8 mouse cellular contexts compared by ENCODE assay signal in the genomic region with DNA sequence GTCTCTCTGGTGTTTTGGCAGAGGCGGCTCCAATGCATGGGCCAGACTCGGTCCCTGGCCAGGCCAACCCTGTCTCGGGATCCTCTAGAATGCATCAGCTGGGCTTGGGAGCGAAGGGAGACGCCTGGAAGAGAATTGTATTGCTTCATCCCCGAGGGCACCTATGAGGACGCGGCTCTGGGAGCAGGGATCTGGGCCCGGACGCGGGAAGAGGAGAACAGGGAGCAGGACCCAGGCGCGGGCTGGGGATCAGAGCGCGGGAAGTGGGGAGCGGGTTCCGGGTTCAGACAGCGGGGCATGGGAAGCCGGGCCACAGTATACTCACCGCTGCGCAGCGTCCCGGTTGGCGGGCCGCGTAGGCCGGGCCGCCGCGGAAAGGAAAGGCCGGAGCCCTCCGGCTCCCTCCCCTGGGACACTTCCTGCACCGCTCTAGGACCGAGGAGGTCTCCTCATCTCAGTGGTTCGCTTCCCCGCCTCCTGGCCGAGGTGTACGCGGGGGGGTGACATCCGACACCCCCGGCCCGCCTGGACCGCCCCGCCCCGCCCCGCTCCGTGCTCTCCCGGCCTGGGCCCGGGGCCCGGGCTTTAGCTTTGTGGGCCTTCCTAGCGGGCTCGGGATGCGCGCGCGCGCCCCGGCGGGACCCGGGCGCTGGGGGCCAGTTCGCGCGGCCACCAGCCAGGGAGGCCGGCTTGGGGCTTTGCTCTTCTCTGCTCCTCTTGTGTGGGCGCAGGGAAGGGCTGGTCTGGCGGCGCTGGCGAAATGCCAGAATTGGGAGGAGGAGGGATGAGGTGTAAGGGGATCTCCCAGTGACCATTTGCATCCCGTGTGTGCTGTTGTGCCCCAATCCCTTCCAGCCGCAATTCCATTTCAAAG. TPM values are rescaled to one million over a fixed set of nuclear protein-coding genes. Genes with fewer than 3 reads are reported as not detected.
DNase-seq lines count a peak whose midpoint lies in the region; ATAC-seq lines count a peak whose summit lies in the region.

No protein-coding gene starts in this region.

- peak overlapping the region; percentile 80 for H3K4me3 ChIP-seq in hindbrain, embryonic 12.5 days

- peak; percentile 91 for ATAC-seq in hindbrain, embryonic 12.5 days (ENCODE audit: low FRiP score)

- H3K4me2 ChIP-seq in hindbrain, embryonic 12.5 days (replicated peaks): peak overlapping the region; percentile 92

- peak; percentile 97 for DNase-seq in NIH3T3 (ENCODE audit: low read depth)
- peak; percentile 88 for DNase-seq in cerebellum, adult 9-11 months
- peak; percentile 71 to 74 for DNase-seq in frontal cortex, postnatal 10 days (ENCODE audit: low spot score in 2 of 2)
- peak; percentile 60 to 62 for DNase-seq in layer of hippocampus, postnatal 25 days (ENCODE audit: extremely low spot score in 1 of 2, low spot score in 1 of 2)
- DNase-seq in lung, postnatal 25 days (ENCODE audit: low spot score): peak; percentile 91
- peak; percentile 90 for DNase-seq in retina, embryonic 14.5 days (ENCODE audit: low spot score)
- DNase-seq in thymus, postnatal 36 days: peak; percentile 74 to 79

- peak overlapping the region; percentile 93 for H3K27ac ChIP-seq in hindbrain, embryonic 12.5 days

- WGBS in hindbrain, embryonic 12.5 days: under 1% methylated on average over 68 of the region's 71 CpGs

- H3K9ac ChIP-seq in hindbrain, embryonic 12.5 days: peak overlapping the region; percentile 91

- peaks cover 23% of the 10 kb centered on the region for H3K4me1 ChIP-seq in hindbrain, embryonic 12.5 days

- no peaks in the 10 kb centered on the region for H3K9me3 ChIP-seq in hindbrain, embryonic 12.5 days (replicated peaks)

- no peaks in the 10 kb centered on the region for H3K27me3 ChIP-seq in hindbrain, embryonic 12.5 days

- H3K36me3 ChIP-seq in hindbrain, embryonic 12.5 days: peaks cover 32% of the 10 kb centered on the region

RNA-seq across cellular contexts. Expression of a gene that starts 20.5 kb away (rescaled TPM):
- polyA plus RNA-seq in hindbrain, embryonic 12.5 days (2016; fragmentation: Nextera tagmentation; extraction: Ambion mirVana): 24.2 and 26.0 TPM in 2 replicates
- 1 to 10 TPM; 7.9 to 9.1 TPM for total RNA-seq in layer of hippocampus, postnatal 25 days (2021)

RNA-seq across cellular contexts. Expression of a gene that starts 33.8 kb away (rescaled TPM):
- 10.8 and 11.8 TPM in 2 replicates for polyA plus RNA-seq in hindbrain, embryonic 12.5 days (2016; fragmentation: Nextera tagmentation; extraction: Ambion mirVana)
- total RNA-seq in layer of hippocampus, postnatal 25 days (2021): 1 to 10 TPM; 3.7 to 4.2 TPM

RNA-seq across cellular contexts. Expression of a gene that starts 35.3 kb away (rescaled TPM):
- 0.34 and 0.85 TPM in 2 replicates for polyA plus RNA-seq in hindbrain, embryonic 12.5 days (2016; fragmentation: Nextera tagmentation; extraction: Ambion mirVana)
- total RNA-seq in layer of hippocampus, postnatal 25 days (2021): under 1 TPM; 0.64 to 0.92 TPM

RNA-seq across cellular contexts. Expression of a gene that starts 55.1 kb away (rescaled TPM):
- 230 and 240 TPM in 2 replicates for polyA plus RNA-seq in hindbrain, embryonic 12.5 days (2016; fragmentation: Nextera tagmentation; extraction: Ambion mirVana)
- 100 to 1,000 TPM; 345 to 382 TPM for total RNA-seq in layer of hippocampus, postnatal 25 days (2021)

RNA-seq across cellular contexts. Expression of a gene that starts 56.2 kb away (rescaled TPM):
- polyA plus RNA-seq in hindbrain, embryonic 12.5 days (2016; fragmentation: Nextera tagmentation; extraction: Ambion mirVana): 14.6 and 14.8 TPM in 2 replicates
- total RNA-seq in layer of hippocampus, postnatal 25 days (2021): 10 to 100 TPM; 25.3 to 27.0 TPM

Comparison
In these comparisons a context has a peak if more than half of its experiments do, and no peak if none do; other contexts are left out.
1. Peak in every context shown above with its lines: DNase-seq, ATAC-seq, H3K4me3 ChIP-seq and H3K27ac ChIP-seq.